30 mouse cellular contexts compared by ENCODE assay signal in the genomic region with DNA sequence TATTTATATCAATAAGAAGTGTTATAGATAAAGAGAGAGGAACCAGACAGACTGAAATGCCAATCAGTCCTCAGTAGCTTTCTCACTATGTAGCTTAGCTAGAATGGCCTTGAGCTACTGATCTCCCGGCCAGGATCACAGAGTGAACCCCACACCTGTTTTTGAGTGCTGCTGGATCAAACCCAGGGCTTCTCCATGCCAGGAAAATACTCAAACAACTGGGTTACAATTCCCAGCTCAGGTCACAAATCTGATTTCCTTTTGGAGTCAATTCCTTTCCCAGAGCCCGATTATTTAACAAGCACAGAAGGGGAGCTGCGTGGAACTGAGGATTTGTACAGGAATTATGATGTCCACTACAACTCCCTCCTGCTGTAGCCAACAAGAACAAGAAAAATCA.
"Had no signal": no experiment of that assay in that cellular context is flagged by ENCODE, and none has a peak within 500 bp of the region (broad histone marks: within the 10 kb centered on the region; RNA-seq: fewer than 3 reads in every experiment).

No protein-coding gene starts in this region.

- H3K27ac ChIP-seq: left cerebral cortex, adult 2 months; limb, embryonic 10.5 days; limb, embryonic 12.5 days; limb, embryonic 13.5 days; limb, embryonic 15.5 days; liver, embryonic 13.5 days; liver, embryonic 14.5 days; liver, embryonic 15.5 days; lung, embryonic 15.5 days; macrophage; midbrain, embryonic 10.5 days; midbrain, embryonic 12.5 days; midbrain, embryonic 13.5 days; midbrain, embryonic 15.5 days; neural tube, embryonic 12.5 days; neural tube, embryonic 13.5 days had no signal

- ATAC-seq: lung, postnatal 0 days; midbrain, embryonic 13.5 days; midbrain, embryonic 15.5 days; midbrain, embryonic 16.5 days had no signal

- H3K4me3 ChIP-seq: left cerebral cortex, adult 2 months; limb, embryonic 10.5 days; limb, embryonic 12.5 days; limb, embryonic 13.5 days; limb, embryonic 15.5 days; liver, embryonic 13.5 days; liver, embryonic 15.5 days; lung, embryonic 15.5 days; megakaryocyte, embryonic 14.5 days; midbrain, embryonic 10.5 days; midbrain, embryonic 12.5 days; midbrain, embryonic 13.5 days; midbrain, embryonic 15.5 days; myocyte; neural tube, embryonic 12.5 days; neural tube, embryonic 13.5 days had no signal

- H3K4me1 ChIP-seq: limb, embryonic 10.5 days; limb, embryonic 12.5 days; limb, embryonic 13.5 days; limb, embryonic 15.5 days; liver, embryonic 13.5 days; liver, embryonic 15.5 days; lung, embryonic 15.5 days; midbrain, embryonic 10.5 days; midbrain, embryonic 12.5 days; midbrain, embryonic 13.5 days; midbrain, embryonic 15.5 days; neural tube, embryonic 12.5 days; neural tube, embryonic 13.5 days had no signal

- H3K27me3 ChIP-seq: limb, embryonic 12.5 days; limb, embryonic 13.5 days; limb, embryonic 15.5 days; liver, embryonic 13.5 days; liver, embryonic 15.5 days; lung, embryonic 15.5 days; megakaryocyte, embryonic 14.5 days; midbrain, embryonic 12.5 days; midbrain, embryonic 13.5 days; midbrain, embryonic 15.5 days; neural tube, embryonic 12.5 days; neural tube, embryonic 13.5 days had no signal

- H3K9me3 ChIP-seq: limb, embryonic 10.5 days; limb, embryonic 12.5 days; limb, embryonic 13.5 days; limb, embryonic 15.5 days; liver, embryonic 13.5 days; liver, embryonic 15.5 days; lung, embryonic 15.5 days; megakaryocyte, embryonic 14.5 days; midbrain, embryonic 10.5 days; midbrain, embryonic 12.5 days; midbrain, embryonic 13.5 days; midbrain, embryonic 15.5 days; neural tube, embryonic 12.5 days; neural tube, embryonic 13.5 days had no signal

- H3K4me2 ChIP-seq: limb, embryonic 12.5 days; limb, embryonic 13.5 days; limb, embryonic 15.5 days; liver, embryonic 11.5 days; liver, embryonic 13.5 days; liver, embryonic 15.5 days; lung, embryonic 14.5 days; lung, embryonic 15.5 days; midbrain, embryonic 11.5 days; midbrain, embryonic 12.5 days; midbrain, embryonic 13.5 days; midbrain, embryonic 15.5 days; neural tube, embryonic 12.5 days; neural tube, embryonic 13.5 days had no signal

- DNase-seq: left cerebral cortex, postnatal 4 days; liver, embryonic 13.5 days; lung, adult 2 months; lung, embryonic 14.5 days; lung, postnatal 10 days; lung, postnatal 14 days; lung, postnatal 36 days; lung, postnatal 4 days; midbrain, embryonic 14.5 days had no signal

- H3K9ac ChIP-seq: limb, embryonic 12.5 days; limb, embryonic 13.5 days; limb, embryonic 15.5 days; liver, embryonic 13.5 days; liver, embryonic 14.5 days; liver, embryonic 15.5 days; lung, embryonic 14.5 days; lung, embryonic 15.5 days; midbrain, embryonic 12.5 days; midbrain, embryonic 13.5 days; midbrain, embryonic 15.5 days; neural tube, embryonic 12.5 days; neural tube, embryonic 13.5 days had no signal
